Mouse (Mus musculus) small intestine, adult 2 months (tissue): ENCODE measurements around the gene Rps3.

ENCODE experiments used
- CTCF ChIP-seq: fragments of 200-500 bp; IDR thresholded peaks from 2 replicates; pipeline ENCODE4 v1.5.1; 2012; ENCODE audit warnings: low read depth, mild to moderate bottlenecking, control low read depth, inconsistent platforms, low read length, moderate library complexity, mixed read lengths; ENCODE audit not compliant: insufficient replicate concordance, insufficient read length; ENCODE audit errors: extremely low read depth
- POLR2A ChIP-seq: fragments of 200-500 bp; IDR thresholded peaks from 2 replicates; pipeline ENCODE4 v1.6.1; 2012; ENCODE audit warnings: low read depth, mild to moderate bottlenecking, control low read depth, inconsistent platforms, low read length, moderate library complexity

- TF ChIP-seq CTCF: no peak
- no peak for TF ChIP-seq POLR2A
These were observed 30.7 kb downstream of the Rps3 start for GRCm38 (mm10) chr7:99452859-99453258.
